Mouse (Mus musculus) MEL-GATA-1-ER (cell line): Measurements from ENCODE around the gene 4930474N05Rik.

Experiments used
- DNase-seq: peaks from one replicate; pipeline ENCODE4 v3.0.0-alpha.2; 2012; ENCODE audit warnings: low read depth; ENCODE audit errors: extremely low read depth

4930474N05Rik gene

DNA sequence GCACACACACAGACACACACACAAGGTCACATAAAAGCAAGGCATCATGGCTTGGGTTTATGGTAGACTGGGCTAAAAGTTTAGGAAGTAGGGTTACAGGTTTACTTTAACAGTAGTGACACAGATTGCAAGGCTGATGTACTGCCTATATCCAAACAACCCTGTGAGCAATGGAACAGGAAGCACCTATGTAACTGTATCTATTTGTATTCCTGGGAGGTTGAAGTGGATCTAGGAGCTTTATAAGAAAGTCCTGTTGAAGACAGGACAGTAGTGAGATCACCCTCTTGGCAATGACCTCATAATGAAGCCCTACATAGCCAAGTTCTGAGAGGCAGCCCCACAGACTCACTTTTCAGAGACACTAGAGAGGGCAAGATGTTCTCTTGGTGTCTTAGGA, at the start of gene 4930474N05Rik:
4930474N05Rik (plus strand) TSS at position 301 of the 400 bp plus-strand sequence.
- no peak for DNase-seq

DNA sequence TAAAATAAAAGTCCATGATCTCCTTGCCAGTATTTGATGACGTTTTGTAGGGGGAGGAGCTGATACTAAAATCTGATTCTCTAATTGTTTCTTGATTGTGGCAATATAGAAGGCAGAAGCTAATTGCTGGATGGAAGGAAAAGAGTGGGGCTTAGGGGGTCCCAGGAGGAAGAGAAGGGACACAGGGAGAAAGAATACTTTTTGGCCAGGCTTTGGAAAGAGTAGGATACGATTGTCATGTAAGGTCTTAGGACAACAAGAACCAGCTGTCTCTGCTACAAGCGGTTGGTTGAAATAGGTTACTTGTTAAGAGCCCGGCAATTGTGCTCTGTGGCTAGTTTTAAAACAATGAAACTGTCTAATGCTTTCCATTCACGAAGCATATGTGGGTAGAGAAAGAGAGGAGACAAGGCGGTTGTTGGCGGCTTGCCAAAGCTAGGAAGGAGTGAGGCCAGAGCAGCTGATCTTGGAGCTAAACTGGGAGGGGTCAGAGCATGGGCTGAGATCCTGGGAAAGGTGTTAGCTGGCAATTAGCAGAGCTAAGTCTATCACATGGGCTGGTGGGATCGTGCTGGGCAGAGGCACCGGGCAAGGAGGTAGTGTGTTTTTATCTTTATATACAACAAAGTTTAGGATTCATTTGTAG, 45.8 kb upstream of the 4930474N05Rik start:
- DNase-seq: no peak

DNA sequence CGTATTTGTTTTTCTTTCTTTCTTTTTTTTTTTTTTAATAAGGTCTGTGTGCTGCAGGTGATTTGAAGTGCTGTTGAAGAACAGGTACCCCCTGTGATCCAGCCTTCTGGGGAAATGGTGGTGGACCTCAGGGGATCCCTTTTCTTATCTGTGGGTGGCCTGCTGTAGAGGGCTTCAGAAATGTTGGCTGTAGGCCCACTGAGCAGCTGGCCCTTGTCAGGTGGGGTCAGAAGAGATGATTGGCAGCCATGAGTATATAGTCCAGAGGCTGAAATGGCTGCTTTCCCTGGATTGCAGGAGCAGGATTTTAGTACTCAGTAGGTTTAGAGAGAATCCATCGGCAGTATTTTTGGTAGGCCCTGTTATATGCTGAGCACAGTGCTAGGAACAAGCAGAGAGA, 41.4 kb upstream of the 4930474N05Rik start:
- DNase-seq: no peak

DNA sequence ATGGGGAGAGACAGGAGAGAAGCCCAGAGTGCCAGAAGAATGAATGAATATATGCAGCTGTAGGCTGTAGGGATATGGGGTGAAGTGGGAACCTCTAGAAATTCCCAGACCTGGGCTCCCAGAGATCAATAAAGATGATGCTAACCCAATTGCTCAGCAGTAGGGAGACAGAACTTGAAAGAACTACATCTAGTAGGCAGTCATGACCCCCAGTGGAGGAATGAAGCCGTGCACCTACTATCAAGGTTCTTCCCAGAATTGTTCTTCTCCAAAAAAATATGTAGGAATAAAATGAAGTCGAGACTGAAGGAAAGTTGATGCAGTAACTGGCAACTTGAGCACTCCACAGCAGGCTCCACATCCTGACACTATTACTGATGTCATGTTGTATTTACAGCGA, 3.8 kb downstream of the 4930474N05Rik start:
- DNase-seq: no peak

DNA sequence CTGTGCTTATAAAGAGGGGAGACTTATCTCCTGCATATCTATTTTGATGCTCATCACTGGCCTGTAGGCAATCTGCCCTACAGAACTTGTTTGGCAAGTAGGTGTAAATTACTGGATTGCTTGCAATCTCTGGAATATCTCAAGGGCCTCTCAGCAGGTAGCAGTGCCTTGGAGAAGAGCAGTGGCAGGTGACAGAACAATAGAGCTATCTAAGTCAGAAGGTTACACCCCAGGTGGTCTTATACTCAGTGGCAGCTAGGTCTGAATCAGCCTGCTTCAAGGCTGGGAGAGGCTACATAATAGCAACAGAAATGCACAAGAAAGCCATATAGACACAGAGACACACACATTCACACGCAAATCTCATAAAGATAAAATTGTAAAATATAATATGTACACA, 4.9 kb downstream of the 4930474N05Rik start:
- no peak for DNase-seq

DNA sequence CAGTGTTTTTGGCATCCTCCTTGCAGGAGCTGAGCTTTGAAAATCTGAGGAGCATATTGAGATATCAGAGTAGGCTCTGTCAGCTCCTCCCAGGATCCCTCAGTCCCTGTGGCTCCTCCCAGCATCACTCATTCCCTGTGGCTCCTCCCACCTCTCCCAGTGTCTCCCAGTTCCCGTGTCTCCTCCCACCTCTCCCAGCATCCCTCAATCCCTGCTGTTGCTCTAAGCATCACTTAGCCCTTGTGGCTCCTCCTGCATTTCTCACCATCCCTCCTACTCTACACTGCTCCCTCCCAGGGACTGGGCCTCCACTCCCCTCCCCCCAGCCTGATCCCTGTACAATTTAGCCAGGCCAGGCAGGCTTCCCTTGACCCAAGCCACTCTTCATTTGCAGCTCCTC, 6.0 kb downstream of the 4930474N05Rik start:
- no peak for DNase-seq

DNA sequence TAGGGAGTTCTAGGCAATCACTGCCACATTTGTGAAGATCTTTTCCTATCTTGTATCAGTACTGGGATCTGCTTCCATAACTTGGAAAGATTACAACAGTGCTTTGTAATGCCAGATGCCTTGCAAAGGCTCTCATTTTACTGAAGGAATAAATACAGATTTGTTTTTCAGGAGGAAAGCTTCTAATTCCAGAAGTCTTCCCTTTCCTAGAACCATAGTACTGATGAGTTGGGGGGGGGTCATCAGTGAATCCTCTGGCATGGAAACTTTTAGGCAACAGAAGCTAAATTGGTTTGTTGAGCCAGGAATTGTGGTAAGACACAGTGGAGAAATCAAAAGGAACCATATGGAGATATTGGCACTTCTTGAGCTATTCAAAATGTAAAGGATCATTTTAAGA, 19.8 kb downstream of the 4930474N05Rik start:
- no peak for DNase-seq

DNA sequence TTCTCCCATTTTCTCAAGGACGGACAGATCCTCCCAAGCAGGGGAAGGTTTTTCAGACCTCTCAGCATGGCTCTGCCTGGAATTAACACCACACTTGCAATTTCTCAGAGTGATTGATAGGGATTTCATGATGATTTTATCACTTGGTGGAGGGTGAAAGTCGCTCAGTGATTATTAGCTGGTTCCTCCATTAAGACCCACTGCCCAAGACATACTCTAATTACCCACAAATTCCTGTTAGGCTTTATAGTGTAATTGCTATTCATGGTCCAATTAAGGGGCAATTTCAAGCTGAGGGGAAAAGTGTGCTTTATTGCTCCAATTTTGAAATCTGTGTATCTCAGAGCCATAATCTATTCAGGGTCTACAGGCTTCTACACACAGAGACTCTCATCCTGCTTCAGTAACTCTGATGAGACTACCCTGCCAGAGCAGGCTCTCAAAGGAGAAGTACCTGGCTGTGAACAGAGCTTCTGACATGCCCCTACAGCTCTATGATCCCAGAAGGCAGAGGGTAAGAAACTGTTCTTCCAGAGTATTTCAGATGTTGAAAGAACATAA, 29.1 kb downstream of the 4930474N05Rik start:
- no peak for DNase-seq

DNA sequence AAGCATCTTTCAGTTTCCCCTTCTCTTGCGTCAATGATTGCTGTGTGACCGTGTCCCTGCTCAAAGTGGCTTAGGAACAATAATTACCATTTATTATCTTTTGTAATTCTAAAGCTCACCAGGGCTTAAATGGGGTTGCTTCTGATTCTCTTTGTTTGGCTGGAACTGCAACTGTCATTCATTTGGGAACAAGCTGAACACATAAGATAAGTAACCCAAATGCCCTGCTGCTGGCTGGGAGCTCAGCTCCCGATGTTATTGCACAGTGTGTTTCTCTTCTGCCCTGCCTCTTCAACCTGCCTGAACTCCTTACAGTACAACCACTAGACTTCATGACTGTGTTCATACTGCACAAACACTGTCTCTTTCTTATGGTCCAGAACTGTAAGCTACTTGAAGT, 41.0 kb downstream of the 4930474N05Rik start:
- no peak for DNase-seq

DNA sequence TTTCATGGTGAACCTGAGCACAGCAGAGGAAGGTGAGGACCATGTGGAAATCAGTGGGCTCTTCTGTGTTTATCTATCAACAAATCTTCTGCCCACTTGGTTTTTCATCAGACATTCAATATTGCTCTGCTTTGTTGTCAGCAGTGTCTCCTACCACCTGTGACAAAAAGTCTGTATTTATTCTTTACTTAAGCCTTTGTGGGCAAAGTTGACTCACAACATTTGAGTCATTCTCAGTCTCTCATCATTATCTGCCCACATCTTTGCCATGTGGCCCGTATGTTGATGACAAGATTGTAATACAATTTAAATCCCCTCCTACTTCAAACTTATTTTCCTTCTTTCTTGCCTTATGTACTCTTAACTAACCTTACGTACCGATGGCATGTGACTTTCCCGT, 43.0 kb downstream of the 4930474N05Rik start:
- DNase-seq: no peak

DNA sequence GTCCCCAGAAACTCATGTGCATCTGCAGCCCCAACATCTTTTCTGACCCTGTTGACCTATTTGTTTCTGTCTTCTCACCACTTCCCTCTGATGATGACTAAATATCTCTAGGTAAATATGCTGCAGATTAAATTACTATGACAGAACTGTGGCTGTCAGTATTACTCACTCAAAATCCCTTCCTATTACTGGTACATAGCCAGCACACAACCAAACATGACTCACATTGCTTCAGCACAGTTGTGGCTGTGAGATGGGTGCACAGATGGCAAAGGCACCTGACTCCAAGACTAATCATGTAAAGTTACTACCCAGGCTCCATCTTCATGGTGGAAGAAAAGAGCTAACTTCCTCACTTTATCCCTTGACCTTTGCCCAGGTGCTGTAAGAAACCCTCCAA, 50.5 kb downstream of the 4930474N05Rik start:
- DNase-seq: no peak
